Mouse (Mus musculus): ENCODE results near the gene Cachd1. TPM values are rescaled to one million over a fixed set of nuclear protein-coding genes. Genes with fewer than 3 reads are reported as not detected.

Gene Cachd1
- polyA plus RNA-seq, 1 experiment = 3.9 TPM

DNA sequence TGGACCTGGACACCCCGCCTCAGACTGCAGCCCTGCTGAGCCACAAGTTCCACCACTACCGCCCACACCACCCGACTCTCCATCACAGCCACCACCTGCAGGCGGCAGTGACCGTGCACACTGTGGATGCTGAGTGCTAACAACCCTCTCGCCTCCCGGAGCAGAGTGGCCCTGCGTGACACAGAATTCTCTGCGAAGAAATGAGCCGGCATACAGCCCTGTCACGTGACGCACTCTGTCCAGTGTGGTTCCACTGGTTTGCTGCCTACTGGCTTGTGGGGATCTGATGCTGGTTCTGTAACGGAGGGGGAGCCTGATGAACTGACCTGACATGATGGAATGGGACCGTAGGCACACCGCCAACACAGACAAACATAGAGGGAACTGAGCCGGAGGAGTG is 226.5 kb downstream of the Cachd1 start:
- Histone ChIP-seq H3K4me3 (no peak overlapping the region), H3K36me3 (ENCODE audit: control insufficient read depth, insufficient read depth) (no peaks in the 10 kb centered on the region), H3ac (ENCODE audit: control insufficient read depth, insufficient read length) (no peak overlapping the region), H3K79me2 (ENCODE audit: control insufficient read depth, insufficient read depth) (no peaks in the 10 kb centered on the region), H3K27me3 (ENCODE audit: control insufficient read depth, insufficient read depth, insufficient read length) (no peaks in the 10 kb centered on the region), H3K4me2 (ENCODE audit: low read depth) (no peak overlapping the region)
- TF ChIP-seq CEBPB (IDR thresholded peaks at IDR 0.05; ENCODE audit: insufficient read depth, poor library complexity, severe bottlenecking) (no peak), E2F4 (IDR thresholded peaks at IDR 0.05; ENCODE audit: insufficient read depth) (no peak), POLR2A (IDR thresholded peaks at IDR 0.05; ENCODE audit: insufficient read length, low read depth) (no peak), POLR2AphosphoS2 (IDR thresholded peaks at IDR 0.05; ENCODE audit: insufficient read length, low read depth) (no peak), SRF (IDR thresholded peaks at IDR 0.05; ENCODE audit: control insufficient read depth, insufficient read length, low read depth) (no peak), MAX (IDR thresholded peaks at IDR 0.05; ENCODE audit: low read depth) (no peak), USF1 (IDR thresholded peaks at IDR 0.05; ENCODE audit: low read depth) (no peak), MYOD1 (IDR thresholded peaks at IDR 0.05; ENCODE audit: control insufficient read depth in 1 of 3, insufficient read length in 2 of 3, low read depth in 2 of 3) (no peak), TCF3 (IDR thresholded peaks at IDR 0.05; ENCODE audit: insufficient read length, low read depth) (no peak), REST (IDR thresholded peaks at IDR 0.05; ENCODE audit: insufficient read depth, insufficient read length) (no peak), TCF12 (IDR thresholded peaks at IDR 0.05; ENCODE audit: insufficient read depth, poor library complexity, severe bottlenecking) (no peak), MYOG (IDR thresholded peaks at IDR 0.05; ENCODE audit: control insufficient read depth in 1 of 3, insufficient read depth in 1 of 3, insufficient read length in 2 of 3, low read depth in 2 of 3) (no peak)

DNA sequence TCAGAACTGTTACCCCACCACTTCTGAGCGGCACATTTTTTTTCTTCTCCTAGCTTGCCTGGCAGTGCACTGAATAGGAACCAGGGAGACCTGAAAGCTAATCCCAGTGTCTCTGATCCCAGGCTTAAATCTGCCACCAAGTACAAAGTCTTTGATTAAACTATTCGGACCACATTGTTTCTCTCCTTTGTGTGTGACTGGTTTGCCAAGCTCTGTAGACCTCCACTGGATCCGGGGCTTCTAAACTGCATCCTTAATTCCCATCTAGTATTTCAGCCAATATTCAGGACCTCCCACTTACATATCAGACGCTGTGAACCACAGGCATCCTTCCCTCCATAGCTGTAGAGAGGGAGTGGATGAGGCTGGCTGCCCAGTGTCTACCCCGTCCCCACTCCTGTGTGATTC is 231.9 kb downstream of the Cachd1 start:
- TF ChIP-seq TCF12 (IDR thresholded peaks at IDR 0.05; ENCODE audit: insufficient read depth, poor library complexity, severe bottlenecking) (no peak), SRF (IDR thresholded peaks at IDR 0.05; ENCODE audit: control insufficient read depth, insufficient read length, low read depth) (no peak), MYOD1 (IDR thresholded peaks at IDR 0.05; ENCODE audit: control insufficient read depth in 1 of 3, insufficient read length in 2 of 3, low read depth in 2 of 3) (no peak), TCF3 (IDR thresholded peaks at IDR 0.05; ENCODE audit: insufficient read length, low read depth) (no peak), USF1 (IDR thresholded peaks at IDR 0.05; ENCODE audit: low read depth) (no peak), POLR2AphosphoS2 (IDR thresholded peaks at IDR 0.05; ENCODE audit: insufficient read length, low read depth) (no peak), REST (IDR thresholded peaks at IDR 0.05; ENCODE audit: insufficient read depth, insufficient read length) (no peak), CEBPB (IDR thresholded peaks at IDR 0.05; ENCODE audit: insufficient read depth, poor library complexity, severe bottlenecking) (no peak), E2F4 (IDR thresholded peaks at IDR 0.05; ENCODE audit: insufficient read depth) (no peak), MYOG (IDR thresholded peaks at IDR 0.05; ENCODE audit: control insufficient read depth in 1 of 3, insufficient read depth in 1 of 3, insufficient read length in 2 of 3, low read depth in 2 of 3) (no peak), POLR2A (IDR thresholded peaks at IDR 0.05; ENCODE audit: insufficient read length, low read depth) (no peak), MAX (IDR thresholded peaks at IDR 0.05; ENCODE audit: low read depth) (no peak)
- H3K27me3 ChIP-seq (ENCODE audit: control insufficient read depth, insufficient read depth, insufficient read length) = no peaks in the 10 kb centered on the region
- no peak overlapping the region for H3K4me2 ChIP-seq (ENCODE audit: low read depth)
- no peak overlapping the region for H3K4me3 ChIP-seq
- H3K79me2 ChIP-seq (ENCODE audit: control insufficient read depth, insufficient read depth) = no peaks in the 10 kb centered on the region
- no peak overlapping the region for H3ac ChIP-seq (ENCODE audit: control insufficient read depth, insufficient read length)
- no peaks in the 10 kb centered on the region for H3K36me3 ChIP-seq (ENCODE audit: control insufficient read depth, insufficient read depth)

GRCm38 (mm10) chr4:101009092-101009491 is 232.6 kb downstream of the Cachd1 start:
- no peak overlapping the region for H3K4me3 ChIP-seq
- no peak overlapping the region for H3K4me2 ChIP-seq (ENCODE audit: low read depth)
- H3ac ChIP-seq (ENCODE audit: control insufficient read depth, insufficient read length) = no peak overlapping the region
- H3K27me3 ChIP-seq (ENCODE audit: control insufficient read depth, insufficient read depth, insufficient read length) = no peaks in the 10 kb centered on the region
- no peaks in the 10 kb centered on the region for H3K79me2 ChIP-seq (ENCODE audit: control insufficient read depth, insufficient read depth)
- no peaks in the 10 kb centered on the region for H3K36me3 ChIP-seq (ENCODE audit: control insufficient read depth, insufficient read depth)
- TF ChIP-seq REST (IDR thresholded peaks at IDR 0.05; ENCODE audit: insufficient read depth, insufficient read length) = no peak
- TF ChIP-seq E2F4 (IDR thresholded peaks at IDR 0.05; ENCODE audit: insufficient read depth) = no peak
- no peak for TF ChIP-seq MYOD1 (IDR thresholded peaks at IDR 0.05; ENCODE audit: control insufficient read depth in 1 of 3, insufficient read length in 2 of 3, low read depth in 2 of 3)
- no peak for TF ChIP-seq POLR2A (IDR thresholded peaks at IDR 0.05; ENCODE audit: insufficient read length, low read depth)
- no peak for TF ChIP-seq POLR2AphosphoS2 (IDR thresholded peaks at IDR 0.05; ENCODE audit: insufficient read length, low read depth)
- TF ChIP-seq CEBPB (IDR thresholded peaks at IDR 0.05; ENCODE audit: insufficient read depth, poor library complexity, severe bottlenecking) = no peak
- TF ChIP-seq USF1 (IDR thresholded peaks at IDR 0.05; ENCODE audit: low read depth) = no peak
- no peak for TF ChIP-seq SRF (IDR thresholded peaks at IDR 0.05; ENCODE audit: control insufficient read depth, insufficient read length, low read depth)
- TF ChIP-seq TCF3 (IDR thresholded peaks at IDR 0.05; ENCODE audit: insufficient read length, low read depth) = no peak
- no peak for TF ChIP-seq MYOG (IDR thresholded peaks at IDR 0.05; ENCODE audit: control insufficient read depth in 1 of 3, insufficient read depth in 1 of 3, insufficient read length in 2 of 3, low read depth in 2 of 3)
- TF ChIP-seq MAX (IDR thresholded peaks at IDR 0.05; ENCODE audit: low read depth) = no peak
- TF ChIP-seq TCF12 (IDR thresholded peaks at IDR 0.05; ENCODE audit: insufficient read depth, poor library complexity, severe bottlenecking) = no peak

- H3ac ChIP-seq (ENCODE audit: control insufficient read depth, insufficient read length) = no peak overlapping the region
Measured at GRCm38 (mm10) chr4:101017806-101018205, 241.3 kb downstream of the Cachd1 start.

More at GRCm38 (mm10) chr4:101017806-101018205, 241.3 kb downstream of the Cachd1 start:
- no peak overlapping the region for H3K4me3 ChIP-seq
- H3K27me3 ChIP-seq (ENCODE audit: control insufficient read depth, insufficient read depth, insufficient read length) = no peaks in the 10 kb centered on the region
- no peak overlapping the region for H3K4me2 ChIP-seq (ENCODE audit: low read depth)
- H3K36me3 ChIP-seq (ENCODE audit: control insufficient read depth, insufficient read depth) = no peaks in the 10 kb centered on the region
- TF ChIP-seq SRF (IDR thresholded peaks at IDR 0.05; ENCODE audit: control insufficient read depth, insufficient read length, low read depth) (no peak), TCF3 (IDR thresholded peaks at IDR 0.05; ENCODE audit: insufficient read length, low read depth) (no peak), POLR2A (IDR thresholded peaks at IDR 0.05; ENCODE audit: insufficient read length, low read depth) (no peak), MYOD1 (IDR thresholded peaks at IDR 0.05; ENCODE audit: control insufficient read depth in 1 of 3, insufficient read length in 2 of 3, low read depth in 2 of 3) (no peak), POLR2AphosphoS2 (IDR thresholded peaks at IDR 0.05; ENCODE audit: insufficient read length, low read depth) (no peak), MYOG (IDR thresholded peaks at IDR 0.05; ENCODE audit: control insufficient read depth in 1 of 3, insufficient read depth in 1 of 3, insufficient read length in 2 of 3, low read depth in 2 of 3) (no peak), CEBPB (IDR thresholded peaks at IDR 0.05; ENCODE audit: insufficient read depth, poor library complexity, severe bottlenecking) (no peak), TCF12 (IDR thresholded peaks at IDR 0.05; ENCODE audit: insufficient read depth, poor library complexity, severe bottlenecking) (no peak), MAX (IDR thresholded peaks at IDR 0.05; ENCODE audit: low read depth) (no peak), USF1 (IDR thresholded peaks at IDR 0.05; ENCODE audit: low read depth) (no peak), E2F4 (IDR thresholded peaks at IDR 0.05; ENCODE audit: insufficient read depth) (no peak)
- H3K79me2 ChIP-seq (ENCODE audit: control insufficient read depth, insufficient read depth) = no peaks in the 10 kb centered on the region
